Mouse (Mus musculus): ENCODE results near the gene Cmas.

Gene Cmas

GRCm38 (mm10) chr6:142771643-142772042, 15.2 kb downstream of the Cmas start:
- DNase-seq (ENCODE audit: low read depth, low spot score): no peak
- Histone ChIP-seq H3K36me3 (ENCODE audit: control insufficient read depth, insufficient read depth, low read length, poor library complexity, severe bottlenecking) (peaks cover 3% of the 10 kb centered on the region), H3K27me3 (ENCODE audit: control insufficient read depth, insufficient read depth, low read length, poor library complexity, severe bottlenecking) (no peaks in the 10 kb centered on the region)

GRCm38 (mm10) chr6:142773566-142773965, 17.1 kb downstream of the Cmas start:
- peaks cover 5% of the 10 kb centered on the region for H3K36me3 ChIP-seq (ENCODE audit: control insufficient read depth, insufficient read depth, low read length, poor library complexity, severe bottlenecking)
- H3K27me3 ChIP-seq (ENCODE audit: control insufficient read depth, insufficient read depth, low read length, poor library complexity, severe bottlenecking): no peaks in the 10 kb centered on the region
- no peak for DNase-seq (ENCODE audit: low read depth, low spot score)

GRCm38 (mm10) chr6:142776935-142777334, 20.4 kb downstream of the Cmas start:
- Histone ChIP-seq H3K27me3 (ENCODE audit: control insufficient read depth, insufficient read depth, low read length, poor library complexity, severe bottlenecking) (no peaks in the 10 kb centered on the region), H3K36me3 (ENCODE audit: control insufficient read depth, insufficient read depth, low read length, poor library complexity, severe bottlenecking) (peaks cover 3% of the 10 kb centered on the region)
- no peak for DNase-seq (ENCODE audit: low read depth, low spot score)

GRCm38 (mm10) chr6:142779045-142779811, 22.7 kb downstream of the Cmas start:
- peak; percentile 50 for DNase-seq (ENCODE audit: low read depth, low spot score)
- H3K36me3 ChIP-seq (ENCODE audit: control insufficient read depth, insufficient read depth, low read length, poor library complexity, severe bottlenecking): 0 out of 2 replicates have a peak, but pooled peaks cover 1% of the 10 kb centered on the region
- H3K27me3 ChIP-seq (ENCODE audit: control insufficient read depth, insufficient read depth, low read length, poor library complexity, severe bottlenecking): no peaks in the 10 kb centered on the region

- Histone ChIP-seq H3K27me3 (ENCODE audit: control insufficient read depth, insufficient read depth, low read length, poor library complexity, severe bottlenecking) (no peaks in the 10 kb centered on the region), H3K36me3 (ENCODE audit: control insufficient read depth, insufficient read depth, low read length, poor library complexity, severe bottlenecking) (0 out of 2 replicates have a peak, but pooled peaks cover 1% of the 10 kb centered on the region)
- DNase-seq (ENCODE audit: low read depth, low spot score): peak; percentile 25
Measured at GRCm38 (mm10) chr6:142779812-142780573, 23.5 kb downstream of the Cmas start.

GRCm38 (mm10) chr6:142780574-142781033, 24.1 kb downstream of the Cmas start:
- Histone ChIP-seq H3K36me3 (ENCODE audit: control insufficient read depth, insufficient read depth, low read length, poor library complexity, severe bottlenecking) (0 out of 2 replicates have a peak, but pooled peaks cover 1% of the 10 kb centered on the region), H3K27me3 (ENCODE audit: control insufficient read depth, insufficient read depth, low read length, poor library complexity, severe bottlenecking) (no peaks in the 10 kb centered on the region)
- no peak for DNase-seq (ENCODE audit: low read depth, low spot score)

GRCm38 (mm10) chr6:142781286-142781685, 24.8 kb downstream of the Cmas start:
- no peaks in the 10 kb centered on the region for H3K27me3 ChIP-seq (ENCODE audit: control insufficient read depth, insufficient read depth, low read length, poor library complexity, severe bottlenecking)
- H3K36me3 ChIP-seq (ENCODE audit: control insufficient read depth, insufficient read depth, low read length, poor library complexity, severe bottlenecking): 0 out of 2 replicates have a peak, but pooled peaks cover 1% of the 10 kb centered on the region
- no peak for DNase-seq (ENCODE audit: low read depth, low spot score)

GRCm38 (mm10) chr6:142785343-142785742, 28.9 kb downstream of the Cmas start:
- Histone ChIP-seq H3K36me3 (ENCODE audit: control insufficient read depth, insufficient read depth, low read length, poor library complexity, severe bottlenecking) (no peaks in the 10 kb centered on the region), H3K27me3 (ENCODE audit: control insufficient read depth, insufficient read depth, low read length, poor library complexity, severe bottlenecking) (no peaks in the 10 kb centered on the region)
- peak; percentile 76 for DNase-seq (ENCODE audit: low read depth, low spot score)

- DNase-seq (ENCODE audit: low read depth, low spot score): no peak
- H3K36me3 ChIP-seq (ENCODE audit: control insufficient read depth, insufficient read depth, low read length, poor library complexity, severe bottlenecking): no peaks in the 10 kb centered on the region
- no peaks in the 10 kb centered on the region for H3K27me3 ChIP-seq (ENCODE audit: control insufficient read depth, insufficient read depth, low read length, poor library complexity, severe bottlenecking)
Measured at GRCm38 (mm10) chr6:142786106-142786505, 29.6 kb downstream of the Cmas start.

- H3K27me3 ChIP-seq (ENCODE audit: control insufficient read depth, insufficient read depth, low read length, poor library complexity, severe bottlenecking): no peaks in the 10 kb centered on the region
- DNase-seq (ENCODE audit: low read depth, low spot score): no peak
- H3K36me3 ChIP-seq (ENCODE audit: control insufficient read depth, insufficient read depth, low read length, poor library complexity, severe bottlenecking): no peaks in the 10 kb centered on the region
Measured at GRCm38 (mm10) chr6:142788042-142788987, 31.8 kb downstream of the Cmas start.

- Histone ChIP-seq H3K27me3 (ENCODE audit: control insufficient read depth, insufficient read depth, low read length, poor library complexity, severe bottlenecking) (no peaks in the 10 kb centered on the region), H3K36me3 (ENCODE audit: control insufficient read depth, insufficient read depth, low read length, poor library complexity, severe bottlenecking) (no peaks in the 10 kb centered on the region)
- DNase-seq (ENCODE audit: low read depth, low spot score): no peak
Measured at GRCm38 (mm10) chr6:142789736-142790135, 33.2 kb downstream of the Cmas start.

GRCm38 (mm10) chr6:142792241-142792968, 35.9 kb downstream of the Cmas start:
- no peak for DNase-seq (ENCODE audit: low read depth, low spot score)
- Histone ChIP-seq H3K36me3 (ENCODE audit: control insufficient read depth, insufficient read depth, low read length, poor library complexity, severe bottlenecking) (no peaks in the 10 kb centered on the region), H3K27me3 (ENCODE audit: control insufficient read depth, insufficient read depth, low read length, poor library complexity, severe bottlenecking) (no peaks in the 10 kb centered on the region)

- no peaks in the 10 kb centered on the region for H3K36me3 ChIP-seq (ENCODE audit: control insufficient read depth, insufficient read depth, low read length, poor library complexity, severe bottlenecking)
- no peaks in the 10 kb centered on the region for H3K27me3 ChIP-seq (ENCODE audit: control insufficient read depth, insufficient read depth, low read length, poor library complexity, severe bottlenecking)
- DNase-seq (ENCODE audit: low read depth, low spot score): no peak
Measured at GRCm38 (mm10) chr6:142793468-142793867, 37.0 kb downstream of the Cmas start.

GRCm38 (mm10) chr6:142795087-142795486, 38.6 kb downstream of the Cmas start:
- Histone ChIP-seq H3K36me3 (ENCODE audit: control insufficient read depth, insufficient read depth, low read length, poor library complexity, severe bottlenecking) (no peaks in the 10 kb centered on the region), H3K27me3 (ENCODE audit: control insufficient read depth, insufficient read depth, low read length, poor library complexity, severe bottlenecking) (no peaks in the 10 kb centered on the region)
- DNase-seq (ENCODE audit: low read depth, low spot score): no peak
